Comparison of ENCODE assay signal across 8 mouse cellular contexts in genomic region chr2:29054545-29054935, GRCm38 (mm10). TPM values are rescaled to one million over a fixed set of nuclear protein-coding genes. Genes with fewer than 3 reads are reported as not detected.
DNase-seq lines count a peak whose midpoint lies in the region; ATAC-seq and TF ChIP-seq lines count a peak whose summit lies in the region.

No protein-coding gene starts in this region.

- H3K4me1 ChIP-seq in CH12.LX (ENCODE audit: control insufficient read depth in 1 of 2, insufficient read depth in 2 of 2) = peaks cover 4 to 32% of the 10 kb centered on the region in 2 experiments; a peak in 3 of 4 replicates
- no peaks in the 10 kb centered on the region for H3K4me1 ChIP-seq in forebrain, postnatal 0 days (ENCODE audit: insufficient read depth)

- peak overlapping the region; percentile 30; the same call in 1 of the 2 replicates for H3K9ac ChIP-seq in CH12.LX (ENCODE audit: insufficient read depth, low read depth)
- H3K9ac ChIP-seq in forebrain, postnatal 0 days = no peak overlapping the region; the same call in 1 of the 2 replicates

- peaks cover 19% of the 10 kb centered on the region for H3K27me3 ChIP-seq in CH12.LX (replicated peaks)
- peaks cover 32% of the 10 kb centered on the region for H3K27me3 ChIP-seq in forebrain, postnatal 0 days (ENCODE audit: insufficient read depth, low read length)

- H3K4me3 ChIP-seq in CH12.LX (replicated peaks in 1 of 3; ENCODE audit: low read depth in 2 of 3, low read length in 2 of 3, poor library complexity in 1 of 3) (peak overlapping the region; percentile 15 to 56 (median 43)), macrophage (ENCODE audit: inconsistent target) (peak overlapping the region; percentile 14)
- H3K4me3 ChIP-seq in forebrain, postnatal 0 days (ENCODE audit: low read depth, low read length) = peak overlapping the region; percentile 55

- peak overlapping the region; percentile 75 for H3K4me2 ChIP-seq in CH12.LX (ENCODE audit: insufficient read depth, low read depth, poor library complexity, severe bottlenecking)
- peak overlapping the region; percentile 82 for H3K4me2 ChIP-seq in forebrain, postnatal 0 days (ENCODE audit: low read depth)

- no peak for ATAC-seq in forebrain, postnatal 0 days

- dilution Hi-C loops in CH12.LX (cut with MboI; ENCODE audit: extremely low pct_ligation_motif_present, extremely low pct_unique_long_range_greater_than_20kb, low sequenced_read_pairs) = no loop called here

- TF ChIP-seq EP300 in CH12.LX (IDR thresholded peaks at IDR 0.05; ENCODE audit: low read length) = no peak

- no peak for TF ChIP-seq CTCF in CH12.LX (conservative IDR thresholded peaks at IDR 0.05 in 1 of 2, IDR thresholded peaks at IDR 0.05 in 1 of 2; ENCODE audit: low read depth in 2 of 2, low read length in 2 of 2)
- no peak for TF ChIP-seq CTCF in forebrain, postnatal 0 days (IDR thresholded peaks at IDR 0.05; ENCODE audit: low read depth)

- no peak for TF ChIP-seq RAD21 in CH12.LX (IDR thresholded peaks at IDR 0.05; ENCODE audit: low read depth, low read length)

- H3K79me2 ChIP-seq in CH12.LX (replicated peaks; ENCODE audit: control insufficient read depth, extremely low read depth, insufficient read depth, poor library complexity, severe bottlenecking) = no peaks in the 10 kb centered on the region
- H3K79me2 ChIP-seq in macrophage (ENCODE audit: inconsistent target) = no peaks in the 10 kb centered on the region

- in situ Hi-C loops in CH12.LX (cut with MboI; ENCODE audit: low pct_ligation_motif_present, low pct_unique_long_range_greater_than_20kb, low sequenced_read_pairs) = loop anchor here (5.0 kb wide), 2 partner anchors 132 to 302 kb away; no protein-coding TSS in a partner anchor

- intact Hi-C loops in left cerebral cortex, postnatal 36 days (cut with DNase I) = loop anchor here (5.0 kb wide), 2 partner anchors 77 to 302 kb away; no protein-coding TSS in a partner anchor

- H3K27ac ChIP-seq in CH12.LX (ENCODE audit: insufficient read depth, low read depth) = no peak overlapping the region
- no peak overlapping the region for H3K27ac ChIP-seq in forebrain, postnatal 0 days (ENCODE audit: low read depth, low read length)
- no peak overlapping the region for H3K27ac ChIP-seq in macrophage

- no peak for TF ChIP-seq POLR2A in CH12.LX (IDR thresholded peaks at IDR 0.05; ENCODE audit: low read depth, low read length)

- H3K9me3 ChIP-seq in CH12.LX (replicated peaks; ENCODE audit: low read length) = no peaks in the 10 kb centered on the region
- no peaks in the 10 kb centered on the region for H3K9me3 ChIP-seq in forebrain, postnatal 0 days (ENCODE audit: low read length)

- 2% methylated on average over 30 of the region's 30 CpGs for WGBS in forebrain, postnatal 0 days
- WGBS in macrophage (ENCODE audit: missing documents) = 5% methylated on average over 30 of the region's 30 CpGs

- DNase-seq in gastrocnemius, postnatal 25 days = peak; percentile 8
- no peak for DNase-seq in gastrocnemius, adult 8-10 months (ENCODE audit: low spot score in 2 of 2)
- DNase-seq in CH12.LX (ENCODE audit: extremely low read depth) = no peak
- no peak for DNase-seq in forebrain, postnatal 0 days
- no peak for DNase-seq in cerebellum, adult 11 months
- DNase-seq in cerebellum, postnatal 4 days (ENCODE audit: low spot score in 2 of 2) = no peak
- no peak for DNase-seq in left cerebral cortex, postnatal 36 days (ENCODE audit: low spot score in 2 of 2)

- no peaks in the 10 kb centered on the region for H3K36me3 ChIP-seq in CH12.LX (replicated peaks in 1 of 2; ENCODE audit: control insufficient read depth in 1 of 2, insufficient read depth in 1 of 2, low read length in 1 of 2)
- H3K36me3 ChIP-seq in forebrain, postnatal 0 days (ENCODE audit: insufficient read depth) = no peaks in the 10 kb centered on the region
- no peaks in the 10 kb centered on the region for H3K36me3 ChIP-seq in macrophage (ENCODE audit: inconsistent target)

TF ChIP-seq in CH12.LX, 34 proteins besides CTCF, POLR2A, EP300 and RAD21:
- TF ChIP-seq CHD1 (IDR thresholded peaks at IDR 0.05; ENCODE audit: low read depth, low read length) (no peak), UBTF (IDR thresholded peaks at IDR 0.05; ENCODE audit: low read depth, low read length) (no peak), NELFE (IDR thresholded peaks at IDR 0.05; ENCODE audit: low read depth, low read length) (peak; percentile 20; the same call in 1 of the 2 replicates)
TF ChIP-seq in CH12.LX: peak in this region for 1.

RNA-seq across cellular contexts. Expression of gene Cfap77, which starts 0.3 kb away (rescaled TPM):
- not detected for total RNA-seq in gastrocnemius, postnatal 25 days (2021)
- not detected for total RNA-seq in gastrocnemius, adult 8-10 months (2022)
- total RNA-seq in CH12.LX (2012; rRNA removed) (0.25 TPM in 2 replicates), CH12.LX (2014; rRNA removed) (0.35 TPM in 1 of 2 replicates, not detected in the other)
- polyA plus RNA-seq in CH12.LX (2012; ENCODE audit: insufficient read length, low read depth) (0.34 and 0.47 TPM in 2 replicates), macrophage (2018) (not detected in 3 replicates)
- 0.57 TPM in 1 of 2 replicates, not detected in the other for total RNA-seq in forebrain, postnatal 0 days (2014; rRNA removed)
- 0.43 and 0.59 TPM in 2 replicates for polyA plus RNA-seq in forebrain, postnatal 0 days (2015; fragmentation: Nextera tagmentation; extraction: Ambion mirVana)
- 1 to 10 TPM in 1 of 26 experiments, not detected in 25; 1.7 TPM for total RNA-seq in macrophage (2018; cell fraction: chromatin; rRNA removed)
- under 1 TPM in 7 of 26 experiments, not detected in 19; 0.09 to 0.30 (median 0.22) TPM for total RNA-seq in macrophage (2018; cell fraction: cytosol; rRNA removed)
- total RNA-seq in macrophage (2018; cell fraction: nucleus; rRNA removed) = 1 to 10 TPM in 1 of 26 experiments, not detected in 25; 2.0 TPM
- under 1 TPM in 1 of 2 experiments, not detected in 1; 0.35 TPM for total RNA-seq in left cerebral cortex, postnatal 36 days (2021)

RNA-seq across cellular contexts. Expression of gene Ttf1, which starts 5.5 kb away (rescaled TPM):
- total RNA-seq in gastrocnemius, postnatal 25 days (2021) = 1 to 10 TPM; 4.0 to 4.5 TPM
- total RNA-seq in gastrocnemius, adult 8-10 months (2022) = 1 to 10 TPM; 4.3 to 8.5 (median 4.6) TPM
- 10.9 and 12.0 TPM in 2 replicates for total RNA-seq in CH12.LX (2012; rRNA removed)
- total RNA-seq in CH12.LX (2014; rRNA removed) = 9.5 and 12.1 TPM in 2 replicates
- polyA plus RNA-seq in CH12.LX (2012; ENCODE audit: insufficient read length, low read depth) = 11.6 and 11.7 TPM in 2 replicates
- total RNA-seq in forebrain, postnatal 0 days (2014; rRNA removed) = 8.5 and 72.5 TPM in 2 replicates
- polyA plus RNA-seq in forebrain, postnatal 0 days (2015; fragmentation: Nextera tagmentation; extraction: Ambion mirVana) = 2.2 and 3.4 TPM in 2 replicates
- 10 to 100 TPM; 20.0 to 93.8 (median 63.6) TPM for total RNA-seq in macrophage (2018; cell fraction: chromatin; rRNA removed)
- 10 to 100 TPM in 10 of 26 experiments, 1 to 10 TPM in 16; 5.8 to 13.3 (median 9.0) TPM for total RNA-seq in macrophage (2018; cell fraction: cytosol; rRNA removed)
- 10 to 100 TPM; 15.4 to 62.3 (median 32.1) TPM for total RNA-seq in macrophage (2018; cell fraction: nucleus; rRNA removed)
- polyA plus RNA-seq in macrophage (2018) = 8.0 to 12.4 TPM (median 10.7 TPM) in 3 replicates
- total RNA-seq in left cerebral cortex, postnatal 36 days (2021) = 10 to 100 TPM in 1 of 2 experiments, 1 to 10 TPM in 1; 8.8 to 12.0 TPM
